Mouse (Mus musculus): ENCODE results near the gene Plin1.

Gene Plin1

GRCm38 (mm10) chr7:79732622-79733021, at the start of gene Plin1:
Gene Plin1, minus strand, starts transcription at chr7:79732903.
- no peak for DNase-seq (ENCODE audit: low spot score)

- no peak for DNase-seq (ENCODE audit: low spot score)
These were observed 49.8 kb upstream of the Plin1 start for GRCm38 (mm10) chr7:79782516-79782855.

- no peak for DNase-seq (ENCODE audit: low spot score)
These were observed 49.3 kb upstream of the Plin1 start for GRCm38 (mm10) chr7:79781826-79782515.

GRCm38 (mm10) chr7:79780647-79781626, 48.2 kb upstream of the Plin1 start:
- DNase-seq (ENCODE audit: low spot score), result peak; percentile 83

- DNase-seq (ENCODE audit: low spot score), result peak; percentile 22
These were observed 39.1 kb upstream of the Plin1 start for GRCm38 (mm10) chr7:79771561-79772512.

- DNase-seq (ENCODE audit: low spot score), result no peak
These were observed 37.0 kb upstream of the Plin1 start for GRCm38 (mm10) chr7:79769664-79770063.

GRCm38 (mm10) chr7:79765991-79766390, 33.3 kb upstream of the Plin1 start:
- DNase-seq (ENCODE audit: low spot score), result no peak

GRCm38 (mm10) chr7:79762106-79762505, 29.4 kb upstream of the Plin1 start:
- DNase-seq (ENCODE audit: low spot score), result no peak

- no peak for DNase-seq (ENCODE audit: low spot score)
These were observed 28.6 kb upstream of the Plin1 start for GRCm38 (mm10) chr7:79761124-79761876.

- no peak for DNase-seq (ENCODE audit: low spot score)
These were observed 27.1 kb upstream of the Plin1 start for GRCm38 (mm10) chr7:79759766-79760165.

GRCm38 (mm10) chr7:79758176-79758575, 25.5 kb upstream of the Plin1 start:
- no peak for DNase-seq (ENCODE audit: low spot score)

- DNase-seq (ENCODE audit: low spot score), result no peak
These were observed 23.6 kb upstream of the Plin1 start for GRCm38 (mm10) chr7:79756334-79756733.

GRCm38 (mm10) chr7:79749511-79749910, 16.8 kb upstream of the Plin1 start:
- DNase-seq (ENCODE audit: low spot score), result no peak

- no peak for DNase-seq (ENCODE audit: low spot score)
These were observed 15.0 kb upstream of the Plin1 start for GRCm38 (mm10) chr7:79747659-79748058.

GRCm38 (mm10) chr7:79744585-79744984, 11.9 kb upstream of the Plin1 start:
- DNase-seq (ENCODE audit: low spot score), result no peak

GRCm38 (mm10) chr7:79744051-79744450, 11.3 kb upstream of the Plin1 start:
- DNase-seq (ENCODE audit: low spot score), result no peak

GRCm38 (mm10) chr7:79742659-79743536, 10.2 kb upstream of the Plin1 start, which contains the start of the genes Pex11a and Wdr93:
Gene Pex11a, minus strand, starts transcription at chr7:79743131.
Gene Wdr93, plus strand, starts transcription at chr7:79743163.
- peak; percentile 90 for DNase-seq (ENCODE audit: low spot score)

GRCm38 (mm10) chr7:79742277-79742658, 9.6 kb upstream of the Plin1 start:
- DNase-seq (ENCODE audit: low spot score), result no peak

GRCm38 (mm10) chr7:79740279-79740678, 7.6 kb upstream of the Plin1 start:
- no peak for DNase-seq (ENCODE audit: low spot score)

- DNase-seq (ENCODE audit: low spot score), result no peak
These were observed 6.2 kb upstream of the Plin1 start for GRCm38 (mm10) chr7:79738913-79739312.
